Mouse (Mus musculus): ENCODE measurements around the gene Camta1.

GRCm38 (mm10) chr4:150875393-150875792, 986.3 kb downstream of the Camta1 start:
- TF ChIP-seq POLR2A (IDR thresholded peaks at IDR 0.05; ENCODE audit: borderline replicate concordance, insufficient read depth, low read length), result no peak
- TF ChIP-seq CTCF (IDR thresholded peaks at IDR 0.05; ENCODE audit: borderline replicate concordance, insufficient read depth, low read depth, low read length), result no peak
